Mouse (Mus musculus) lung, embryonic 14.5 days (tissue): ENCODE measurements around the gene Kri1. TPM values are rescaled to one million over a fixed set of nuclear protein-coding genes. Genes with fewer than 3 reads are reported as not detected.
A peak's percentile ranks its signal among the peaks of the same experiment; 100 is the strongest.

Experiments
- ATAC-seq: fragments of 200-750 bp; cut with Nextera tagmentation; 2 replicates; pipeline ENCODE4 v1.8.0; 2017; ENCODE audit warnings: mild to moderate bottlenecking, moderate TSS enrichment, moderate library complexity; ENCODE audit not compliant: insufficient read depth
- DNase-seq: peaks from one replicate; pipeline ENCODE4 v3.0.0-alpha.2; 2015
- H3K27ac ChIP-seq: fragments of 300-500 bp; sonication (generic); 2 replicates; pipeline ENCODE4 v1.5.1; 2014; ENCODE audit warnings: low read depth, mild to moderate bottlenecking, moderate library complexity
- H3K27me3 ChIP-seq: fragments of 300-500 bp; sonication (generic); 2 replicates; pipeline ENCODE4 v1.6.1; 2014; ENCODE audit warnings: low read length, control low read depth; ENCODE audit not compliant: insufficient read depth
- H3K36me3 ChIP-seq: fragments of 300-500 bp; sonication (generic); 2 replicates; pipeline ENCODE4 v1.6.1; 2014; ENCODE audit warnings: control low read depth; ENCODE audit not compliant: insufficient read depth
- H3K4me1 ChIP-seq: fragments of 300-500 bp; sonication (generic); 2 replicates; pipeline ENCODE4 v1.6.1; 2014; ENCODE audit warnings: antibody characterized with exemption, control low read depth; ENCODE audit not compliant: insufficient read depth
- H3K4me2 ChIP-seq: fragments of 300-500 bp; sonication (generic); 2 replicates; pipeline ENCODE4 v1.6.1; 2014; ENCODE audit warnings: mild to moderate bottlenecking
- H3K4me3 ChIP-seq: fragments of 300-500 bp; sonication (generic); 2 replicates; pipeline ENCODE4 v1.5.1; 2014; ENCODE audit warnings: low read depth, low read length
- H3K9ac ChIP-seq: fragments of 300-500 bp; sonication (generic); 2 replicates; pipeline ENCODE4 v1.6.1; 2014
- H3K9me3 ChIP-seq: fragments of 300-500 bp; sonication (generic); 2 replicates; pipeline ENCODE4 v1.6.1; 2016; ENCODE audit warnings: low read depth, low read length, control low read depth
- CTCF ChIP-seq: IDR thresholded peaks from 2 replicates; pipeline ENCODE4 v1.5.1; 2016; ENCODE audit warnings: antibody characterized with exemption, low read depth
- WGBS: fragments of 180-500 bp; shearing (Covaris S2); extraction: QIAGEN DNeasy Blood & Tissue Kit; methylation state at CpG from one replicate; pipeline ENCODE4 v1.1.7; 2014; 5-methylcytosine and 5-hydroxymethylcytosine counted together
- polyA plus RNA-seq: library from polyadenylated mRNA; unstranded; fragments of >200 nt; fragmentation: Nextera tagmentation; extraction: Ambion mirVana; gene quantifications from 2 replicates; pipeline ENCODE4 v1.2.1, GENCODE M21; 2014

Gene Kri1
- 12.2 and 14.3 TPM in 2 replicates for polyA plus RNA-seq

GRCm38 (mm10) chr9:21287571-21288402 is at the start of gene Kri1:
Kri1 (minus strand) TSS chr9:21287969.
- Histone ChIP-seq H3K4me1 (peaks cover 21% of the 10 kb centered on the region; the same call in 1 of the 2 replicates), H3K4me3 (peak within 1 kb of the TSS; percentile 82), H3K27ac (peak within 1 kb of the TSS; percentile 88), H3K36me3 (peaks cover 18% of the 10 kb centered on the region), H3K9ac (peak within 1 kb of the TSS; percentile 72), H3K9me3 (no peaks in the 10 kb centered on the region), H3K4me2 (peak within 1 kb of the TSS; percentile 75), H3K27me3 (no peaks in the 10 kb centered on the region)
- DNase-seq (peak; percentile 99), ATAC-seq (peak; percentile 59)
- TF ChIP-seq CTCF, result 0 out of 2 replicates have a peak, but pooled peaks have one; percentile 10
- under 1% methylated on average over 59 of the region's 59 CpGs for WGBS

- Histone ChIP-seq H3K4me2 (no peak overlapping the region), H3K4me1 (peaks cover 6% of the 10 kb centered on the region; the same call in 1 of the 2 replicates), H3K9ac (no peak overlapping the region), H3K9me3 (no peaks in the 10 kb centered on the region), H3K27ac (no peak overlapping the region), H3K4me3 (no peak overlapping the region), H3K36me3 (peaks cover 16% of the 10 kb centered on the region), H3K27me3 (no peaks in the 10 kb centered on the region)
- ATAC-seq (no peak), DNase-seq (no peak)
- WGBS, result 71% methylated on average over 8 of the region's 8 CpGs
- TF ChIP-seq CTCF, result no peak
Measured at GRCm38 (mm10) chr9:21336491-21336890, 48.7 kb upstream of the Kri1 start.

GRCm38 (mm10) chr9:21335391-21335790 is 47.6 kb upstream of the Kri1 start:
- H3K27me3 ChIP-seq, result no peaks in the 10 kb centered on the region
- ATAC-seq (no peak), DNase-seq (no peak)
- H3K27ac ChIP-seq, result no peak overlapping the region
- H3K4me2 ChIP-seq, result no peak overlapping the region
- no peaks in the 10 kb centered on the region for H3K9me3 ChIP-seq
- WGBS, result 62% methylated on average over 4 of the region's 4 CpGs
- TF ChIP-seq CTCF, result no peak
- H3K9ac ChIP-seq, result no peak overlapping the region
- H3K36me3 ChIP-seq, result 0 out of 2 replicates have a peak, but pooled peaks cover 6% of the 10 kb centered on the region
- no peak overlapping the region for H3K4me3 ChIP-seq
- H3K4me1 ChIP-seq, result peaks cover 6% of the 10 kb centered on the region; the same call in 1 of the 2 replicates

GRCm38 (mm10) chr9:21334747-21335146 is 47.0 kb upstream of the Kri1 start:
- no peak for ATAC-seq
- H3K4me2 ChIP-seq, result no peak overlapping the region
- no peak overlapping the region for H3K4me3 ChIP-seq
- H3K9ac ChIP-seq, result no peak overlapping the region
- H3K9me3 ChIP-seq, result no peaks in the 10 kb centered on the region
- no peaks in the 10 kb centered on the region for H3K36me3 ChIP-seq
- H3K27ac ChIP-seq, result no peak overlapping the region
- peaks cover 8% of the 10 kb centered on the region for H3K4me1 ChIP-seq
- DNase-seq, result no peak
- H3K27me3 ChIP-seq, result no peaks in the 10 kb centered on the region
- no peak for TF ChIP-seq CTCF

GRCm38 (mm10) chr9:21333523-21333922 is 45.8 kb upstream of the Kri1 start:
- no peaks in the 10 kb centered on the region for H3K36me3 ChIP-seq
- no peak overlapping the region for H3K9ac ChIP-seq
- H3K4me2 ChIP-seq, result no peak overlapping the region
- WGBS, result 82% methylated on average over 1 of the region's 1 CpGs
- H3K27ac ChIP-seq, result peak overlapping the region; percentile 86
- no peak for ATAC-seq
- no peak for TF ChIP-seq CTCF
- H3K27me3 ChIP-seq, result no peaks in the 10 kb centered on the region
- DNase-seq, result no peak
- no peaks in the 10 kb centered on the region for H3K9me3 ChIP-seq
- no peak overlapping the region for H3K4me3 ChIP-seq
- H3K4me1 ChIP-seq, result peaks cover 9% of the 10 kb centered on the region

GRCm38 (mm10) chr9:21332161-21333061 is 44.6 kb upstream of the Kri1 start:
- DNase-seq (peak; percentile 63), ATAC-seq (peak; percentile 77)
- no peak for TF ChIP-seq CTCF
- Histone ChIP-seq H3K4me1 (peaks cover 9% of the 10 kb centered on the region), H3K9ac (no peak overlapping the region), H3K4me2 (no peak overlapping the region), H3K36me3 (no peaks in the 10 kb centered on the region), H3K27ac (peak overlapping the region; percentile 86), H3K27me3 (no peaks in the 10 kb centered on the region), H3K9me3 (no peaks in the 10 kb centered on the region), H3K4me3 (no peak overlapping the region)
- WGBS, result 35% methylated on average over 9 of the region's 9 CpGs
